Mouse (Mus musculus) G1E (cell line): ENCODE measurements around the gene Large2. TPM values are rescaled to one million over a fixed set of nuclear protein-coding genes. Genes with fewer than 3 reads are reported as not detected.

ENCODE experiments used
- ATAC-seq: 2 replicates; pipeline ENCODE4 v1.8.0; 2016; ENCODE audit warnings: mild to moderate bottlenecking; ENCODE audit not compliant: insufficient number of reproducible peaks, poor library complexity, low FRiP score, severe bottlenecking; ENCODE audit errors: extremely low read depth
- DNase-seq: peaks from one replicate; pipeline ENCODE4 v3.0.0; 2012; ENCODE audit warnings: low spot score
- H3K27me3 ChIP-seq: 2 replicates; pipeline ENCODE4 v1.6.1; 2012; ENCODE audit warnings: mild to moderate bottlenecking, low read length, inconsistent platforms; ENCODE audit not compliant: insufficient read depth
- H3K36me3 ChIP-seq: replicated peaks from 2 replicates; pipeline ENCODE3; 2012; ENCODE audit warnings: mild to moderate bottlenecking, inconsistent platforms
- H3K4me1 ChIP-seq: 2 replicates; pipeline ENCODE4 v1.6.1; 2012; ENCODE audit warnings: low read depth, low read length, inconsistent platforms, mixed read lengths; ENCODE audit not compliant: insufficient read depth
- H3K4me3 ChIP-seq: 2 replicates; pipeline ENCODE4 v1.5.1; 2012; ENCODE audit warnings: low read depth, mild to moderate bottlenecking, inconsistent platforms, low read length, moderate library complexity, mixed read lengths
- H3K9me3 ChIP-seq: replicated peaks from 2 replicates; pipeline ENCODE4 v1.6.1; 2012; ENCODE audit warnings: inconsistent platforms
- CTCF ChIP-seq: IDR thresholded peaks from 2 replicates; pipeline ENCODE4 v1.5.1; 2012; ENCODE audit warnings: low read depth, low read length, inconsistent platforms, mixed read lengths
- GATA1 ChIP-seq: IDR thresholded peaks from 2 replicates; pipeline ENCODE4 v1.6.1; 2012; ENCODE audit warnings: borderline replicate concordance, low read length, inconsistent platforms, mixed read lengths
- GATA2 ChIP-seq: IDR thresholded peaks from 2 replicates; pipeline ENCODE4 v1.6.1; 2012; ENCODE audit warnings: low read depth, low read length, inconsistent platforms, borderline replicate concordance
- POLR2AphosphoS5 ChIP-seq: IDR thresholded peaks from 2 replicates; pipeline ENCODE4 v1.6.1; 2012; ENCODE audit warnings: low read depth, low read length, inconsistent platforms; ENCODE audit not compliant: insufficient replicate concordance
- TAL1 ChIP-seq: conservative IDR thresholded peaks from 2 replicates; pipeline ENCODE4 v1.6.1; 2012; ENCODE audit warnings: low read depth, low read length, inconsistent platforms, mixed read lengths
- polyA plus RNA-seq: library from polyadenylated mRNA; stranded (reverse); fragments of >175 nt; gene quantifications from 2 replicates; pipeline ENCODE4 v1.2.3, GENCODE M21; 2012
- total RNA-seq, 2 experiments: library from RNA; stranded (forward) in 1 of 2; stranded (reverse) in 1 of 2; fragments of 200-1000 nt in 1 of 2; fragments of >200 nt in 1 of 2; fragmentation: Nextera tagmentation in 1 of 2; gene quantifications; 2 replicates each; pipeline ENCODE4 v1.2.3; 2014 to 2017

The Large2 gene
- total and polyA plus RNA-seq, 3 experiments, result 0.05 TPM; not detected in 2

- TF ChIP-seq POLR2AphosphoS5 (no peak), GATA2 (no peak), TAL1 (no peak), GATA1 (no peak), CTCF (no peak)
- Histone ChIP-seq H3K27me3 (peaks cover 78% of the 10 kb centered on the region), H3K9me3 (no peaks in the 10 kb centered on the region), H3K4me3 (no peak overlapping the region), H3K4me1 (peaks cover 20% of the 10 kb centered on the region; the same call in 1 of the 2 replicates), H3K36me3 (peaks cover 19% of the 10 kb centered on the region)
- DNase-seq (no peak), ATAC-seq (no peak)
These were observed 12.3 kb upstream of the Large2 start for GRCm38 (mm10) chr2:92386821-92387570.

- no peak for TF ChIP-seq TAL1
- no peak for TF ChIP-seq CTCF
- TF ChIP-seq POLR2AphosphoS5, result no peak
- no peak for TF ChIP-seq GATA2
- no peak for TF ChIP-seq GATA1
- ATAC-seq, result no peak
- H3K4me1 ChIP-seq, result peaks cover 20% of the 10 kb centered on the region; the same call in 1 of the 2 replicates
- no peak for DNase-seq
- H3K36me3 ChIP-seq, result peaks cover 35% of the 10 kb centered on the region
- no peak overlapping the region for H3K4me3 ChIP-seq
- no peaks in the 10 kb centered on the region for H3K9me3 ChIP-seq
- H3K27me3 ChIP-seq, result peaks cover 61% of the 10 kb centered on the region
These were observed 10.7 kb upstream of the Large2 start for GRCm38 (mm10) chr2:92385113-92386051.

DNA sequence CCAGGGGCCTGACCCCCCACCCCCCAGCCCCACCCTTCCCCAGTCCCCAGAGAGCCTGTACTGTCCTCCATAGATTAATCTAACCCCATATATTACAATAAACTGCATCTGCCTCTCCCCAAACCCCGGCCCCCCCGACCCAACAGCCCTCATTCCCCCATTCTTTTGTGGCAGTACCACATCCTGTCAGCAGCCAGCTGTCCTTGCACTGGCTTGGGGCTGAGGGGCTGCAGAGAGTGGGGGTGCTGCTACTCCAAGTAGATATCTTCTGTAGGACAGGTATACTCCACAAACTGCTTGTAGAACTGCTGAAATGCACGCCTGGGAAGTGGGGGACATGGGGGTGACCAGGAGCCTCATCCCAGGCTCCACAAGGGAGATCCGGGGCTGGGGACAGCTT is 9.4 kb upstream of the Large2 start:
- no peak overlapping the region for H3K4me3 ChIP-seq
- peaks cover 49% of the 10 kb centered on the region for H3K27me3 ChIP-seq
- H3K4me1 ChIP-seq, result peaks cover 14% of the 10 kb centered on the region; the same call in 1 of the 2 replicates
- ATAC-seq, result no peak
- no peak for DNase-seq
- no peaks in the 10 kb centered on the region for H3K9me3 ChIP-seq
- no peak for TF ChIP-seq CTCF
- no peak for TF ChIP-seq TAL1
- TF ChIP-seq GATA1, result no peak
- TF ChIP-seq POLR2AphosphoS5, result no peak
- no peak for TF ChIP-seq GATA2
- H3K36me3 ChIP-seq, result peaks cover 48% of the 10 kb centered on the region

DNA sequence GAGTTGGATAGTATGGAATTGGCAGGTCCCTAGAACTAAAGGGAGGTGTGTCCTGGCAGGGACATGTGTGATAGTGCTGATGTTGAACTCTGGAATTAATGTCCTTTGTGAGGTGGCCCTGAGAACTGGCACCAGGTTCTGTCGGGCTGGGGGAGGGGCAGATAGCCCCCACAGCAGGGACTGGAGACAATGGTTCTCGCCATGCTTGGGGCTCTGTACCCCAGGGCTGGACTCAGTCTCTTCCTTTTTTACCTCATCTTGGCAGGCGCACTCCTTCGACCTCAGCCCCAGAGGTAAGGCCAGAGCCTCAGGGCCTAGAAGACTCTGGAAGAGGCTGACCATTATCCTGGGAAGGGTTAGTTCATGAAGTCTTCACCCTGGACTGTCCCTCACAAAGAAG is 8.1 kb upstream of the Large2 start:
- no peak for TF ChIP-seq CTCF
- no peak for TF ChIP-seq TAL1
- peaks cover 35% of the 10 kb centered on the region for H3K27me3 ChIP-seq
- peaks cover 61% of the 10 kb centered on the region for H3K36me3 ChIP-seq
- H3K4me1 ChIP-seq, result peaks cover 10% of the 10 kb centered on the region; the same call in 1 of the 2 replicates
- no peak for ATAC-seq
- H3K4me3 ChIP-seq, result no peak overlapping the region
- DNase-seq, result no peak
- H3K9me3 ChIP-seq, result no peaks in the 10 kb centered on the region

DNA sequence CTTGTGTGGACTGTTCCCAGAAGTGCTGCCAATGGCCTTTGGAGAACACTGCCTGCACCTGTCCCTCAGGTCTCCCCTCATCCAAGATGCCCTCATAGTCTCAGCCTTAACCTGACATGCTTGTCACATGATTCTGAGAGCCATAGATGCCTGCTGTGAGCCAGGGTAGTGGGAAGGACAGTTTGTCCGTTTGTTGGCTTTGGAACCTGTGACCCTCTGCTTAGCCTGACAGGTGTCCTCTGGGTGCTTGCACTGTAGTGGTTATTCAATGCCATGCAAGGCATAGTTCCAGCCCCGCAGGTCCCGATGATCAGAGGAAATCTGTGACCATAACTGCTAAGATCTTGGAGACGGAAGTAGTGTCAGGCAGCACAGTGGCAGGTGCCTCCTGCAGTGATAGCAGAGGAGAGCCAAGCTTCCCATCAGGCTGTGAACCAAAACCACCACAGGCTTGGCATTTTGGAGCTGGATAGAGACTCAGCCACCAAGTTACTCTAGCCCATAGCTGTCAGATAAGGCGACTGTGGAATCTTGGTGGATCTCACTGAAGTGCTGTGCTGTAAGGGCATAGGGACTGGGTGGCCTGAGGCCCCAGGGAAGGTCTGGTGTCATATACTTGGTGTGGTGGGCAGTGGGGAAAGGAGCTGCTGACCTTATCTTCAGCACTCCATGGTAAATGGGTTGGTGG is 7.4 kb upstream of the Large2 start, which contains the start of gene 1700029I15Rik:
1700029I15Rik (plus strand) TSS at position 638 of the 688 bp plus-strand sequence.
- Histone ChIP-seq H3K27me3 (peaks cover 28% of the 10 kb centered on the region), H3K36me3 (peaks cover 68% of the 10 kb centered on the region), H3K9me3 (no peaks in the 10 kb centered on the region), H3K4me1 (peaks cover 17% of the 10 kb centered on the region), H3K4me3 (no peak within 1 kb of the TSS)
- ATAC-seq, result no peak
- no peak for DNase-seq
- no peak for TF ChIP-seq GATA2
- no peak for TF ChIP-seq CTCF
- TF ChIP-seq POLR2AphosphoS5, result no peak
- no peak for TF ChIP-seq TAL1
- no peak for TF ChIP-seq GATA1
